Mouse (Mus musculus) skeletal muscle tissue, adult 2 months (tissue): Measurements from ENCODE around the gene Galntl6.
"Not testable (repeated sequence)": the region's sequence is repeated elsewhere in the genome, so short reads cannot be mapped to it uniquely, and the experiment has no call there.

Experiments
- DNase-seq: peaks from one replicate; pipeline ENCODE4 v3.0.0-alpha.2; 2012; ENCODE audit warnings: low read depth, low spot score

The Galntl6 gene

DNA sequence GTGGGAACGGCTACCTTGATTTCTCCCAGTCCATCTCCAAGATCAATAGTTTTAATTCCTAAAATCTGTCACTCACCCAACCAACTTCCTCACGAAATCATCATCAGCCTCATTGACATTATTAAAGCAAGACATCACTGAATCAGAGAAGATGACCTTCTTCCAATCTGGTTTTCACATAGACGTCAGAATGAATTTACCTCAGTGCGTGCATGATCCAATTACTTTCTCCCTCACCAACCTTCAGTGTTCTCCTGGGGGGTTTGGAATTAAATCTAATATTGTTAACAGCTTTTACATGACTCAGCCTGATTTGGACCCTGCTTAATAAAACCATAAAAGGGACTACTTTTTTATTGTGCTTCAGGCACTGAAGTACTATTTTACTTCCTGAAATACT, 307.7 kb downstream of the Galntl6 start:
- no peak for DNase-seq

DNA sequence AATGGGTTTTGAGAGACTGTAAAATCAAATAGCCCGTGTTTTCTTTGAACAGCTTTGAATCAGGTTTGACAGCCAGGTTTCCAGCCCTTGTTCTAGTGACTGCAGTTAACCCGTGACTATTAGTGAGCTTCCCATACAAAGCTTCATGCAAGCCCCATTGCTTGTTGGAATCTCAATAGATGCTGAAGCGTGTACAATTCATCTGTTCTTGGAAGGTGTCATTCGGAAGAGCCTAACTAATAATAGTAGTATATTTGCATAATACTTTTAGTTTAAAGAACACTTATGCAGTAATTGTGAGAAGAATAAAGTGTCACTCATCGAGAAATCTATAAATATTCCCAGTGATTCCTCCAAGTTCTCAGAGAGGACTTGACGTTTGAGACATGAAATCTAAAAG, 314.6 kb downstream of the Galntl6 start:
- no peak for DNase-seq

DNA sequence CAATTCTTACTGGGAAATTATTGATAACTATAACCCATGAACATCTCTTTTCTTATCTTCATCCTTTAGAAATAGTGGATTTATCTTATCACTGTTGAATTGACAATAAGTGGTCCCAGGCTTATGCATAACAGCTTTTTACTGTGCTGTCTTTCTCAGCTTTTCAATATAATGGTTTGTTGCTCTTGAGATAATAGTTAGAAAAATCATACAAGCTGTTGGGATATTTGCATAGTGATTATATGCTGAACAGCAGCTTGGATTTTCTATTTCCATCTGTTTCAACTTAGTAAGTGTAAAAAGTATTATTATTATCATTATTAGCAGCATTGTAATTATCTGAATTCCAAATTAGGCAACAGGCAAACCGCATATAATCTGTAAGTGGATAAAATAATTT, 337.1 kb downstream of the Galntl6 start:
- no peak for DNase-seq

DNA sequence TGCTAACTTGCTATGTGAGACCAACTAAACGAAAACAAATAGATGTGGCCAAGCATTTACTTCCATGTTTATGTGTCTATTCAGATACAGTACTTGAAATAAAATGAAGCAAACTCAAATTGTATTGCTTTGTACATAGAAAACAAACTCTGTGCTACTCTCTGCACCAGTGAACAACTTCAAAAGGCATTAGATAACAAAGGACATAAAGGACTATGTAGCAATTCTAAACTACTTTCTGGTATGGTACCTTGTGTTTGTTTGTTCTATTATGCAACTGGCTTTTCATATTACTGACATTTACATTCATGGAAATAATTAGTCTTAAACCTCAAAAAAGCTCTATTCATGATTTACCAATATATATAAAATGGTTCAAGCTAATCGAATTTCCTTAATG, 344.4 kb downstream of the Galntl6 start:
- no peak for DNase-seq

DNA sequence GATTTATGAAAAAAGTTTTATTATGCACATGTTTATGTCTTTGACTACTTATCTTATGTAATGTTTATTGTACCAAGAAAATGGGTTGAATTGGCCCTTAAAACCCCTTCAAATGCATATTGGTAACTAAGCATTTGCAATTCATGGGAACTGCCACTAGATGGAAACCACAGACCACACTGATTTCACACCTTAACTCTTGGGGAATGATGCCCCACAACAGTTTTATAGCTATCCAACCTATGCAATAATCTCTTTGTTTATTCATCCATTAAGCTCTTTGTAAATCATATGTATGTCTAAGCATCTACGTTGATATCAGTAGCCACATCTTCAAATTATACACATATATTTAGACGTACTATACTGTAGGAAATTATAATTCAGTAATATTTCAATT, 346.3 kb downstream of the Galntl6 start:
- DNase-seq, result no peak

DNA sequence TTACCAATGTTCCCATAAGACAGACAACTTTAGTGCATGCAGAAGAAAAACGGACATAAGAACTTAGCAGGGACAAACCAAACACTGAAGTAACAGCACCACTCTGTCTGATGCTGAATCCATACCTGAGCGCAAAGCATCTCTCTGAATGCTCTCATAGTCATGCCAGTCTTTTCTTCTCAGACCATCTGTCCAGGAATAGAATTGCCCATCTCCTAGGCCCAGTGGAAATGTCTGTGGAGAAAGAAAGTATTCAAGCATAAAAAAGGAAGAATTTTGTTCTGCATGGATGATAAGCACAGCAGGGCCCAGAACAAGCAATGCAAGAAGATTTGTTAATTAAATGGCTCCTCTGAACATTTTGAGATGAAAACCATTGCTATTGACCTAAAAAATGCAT, 376.7 kb downstream of the Galntl6 start:
- no peak for DNase-seq

DNA sequence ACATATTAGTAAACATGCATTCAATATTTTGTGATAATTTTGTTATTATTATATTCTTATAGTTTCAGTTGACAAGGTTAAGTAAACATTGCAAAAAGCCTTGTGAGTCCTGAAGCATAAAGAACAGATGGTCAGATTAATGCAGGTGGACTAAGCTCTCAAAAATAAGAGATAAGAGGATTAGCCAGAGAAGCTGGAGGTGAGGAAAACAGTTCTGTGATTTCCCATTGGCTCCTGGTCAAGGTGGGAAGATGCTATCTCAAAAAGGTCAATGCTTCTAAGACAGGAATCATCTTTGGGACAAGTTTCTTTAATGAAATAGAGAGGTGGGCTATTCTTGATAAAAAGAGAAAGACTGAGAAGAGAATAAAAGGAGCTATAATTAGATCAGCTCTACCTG, 377.8 kb downstream of the Galntl6 start:
- DNase-seq, result no peak

DNA sequence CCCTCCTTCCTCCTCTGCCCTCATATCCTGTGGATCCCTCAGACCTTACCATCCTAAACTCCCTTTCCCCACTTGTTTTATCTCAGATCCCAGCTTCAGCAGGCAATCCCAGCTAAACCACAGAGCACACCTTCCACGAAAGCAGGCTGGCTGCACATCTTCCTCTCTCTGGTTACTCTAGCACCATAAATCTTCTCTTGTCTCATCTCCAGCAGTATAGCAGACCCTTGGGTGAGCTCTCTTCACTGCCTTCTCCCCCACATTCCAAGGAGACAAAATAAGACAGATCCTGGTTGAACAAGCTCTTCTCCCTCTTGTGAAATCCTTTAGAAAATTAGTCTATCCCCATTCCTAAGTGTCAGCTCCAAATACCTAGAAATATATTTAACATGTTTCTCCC, 389.0 kb downstream of the Galntl6 start:
- no peak for DNase-seq

DNA sequence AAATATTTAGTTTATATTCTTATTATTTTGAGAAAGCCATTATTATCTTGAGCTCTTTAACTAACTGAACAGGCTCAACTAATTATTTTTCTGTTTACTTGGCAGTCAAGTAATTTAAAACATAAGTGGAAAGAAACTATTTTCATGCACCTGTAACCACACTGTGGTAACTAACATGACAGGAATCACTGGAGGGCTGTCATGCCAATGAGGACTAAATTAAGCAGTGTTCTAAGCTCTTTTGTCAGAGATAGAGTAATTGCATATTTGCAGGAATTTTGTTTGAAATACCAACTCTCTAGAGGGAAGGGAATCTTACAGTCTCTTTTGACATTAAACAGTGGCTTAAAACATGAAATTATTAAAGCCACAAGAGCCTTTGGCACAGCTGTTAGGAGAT, 390.5 kb downstream of the Galntl6 start:
- no peak for DNase-seq

DNA sequence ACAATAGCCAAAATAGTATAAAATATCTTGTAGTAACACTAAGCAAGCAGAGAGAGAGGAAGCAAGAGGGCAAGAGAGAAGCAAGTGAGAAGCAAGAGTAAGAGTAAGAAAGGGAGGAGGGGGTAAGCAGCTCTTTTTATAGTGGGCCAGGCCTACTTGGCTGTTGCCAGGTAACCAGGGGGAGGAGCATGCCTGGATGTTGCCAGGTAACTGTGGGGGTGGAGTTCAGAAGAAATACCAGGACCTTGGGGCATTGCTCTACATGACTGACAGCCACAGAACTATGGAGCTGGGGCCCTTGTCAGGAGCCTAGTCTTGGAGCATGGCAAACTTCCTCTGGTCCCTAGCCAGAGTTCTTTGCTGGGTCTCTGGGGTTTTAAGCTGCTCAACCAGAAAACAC, 401.9 kb downstream of the Galntl6 start:
- DNase-seq, result no peak

DNA sequence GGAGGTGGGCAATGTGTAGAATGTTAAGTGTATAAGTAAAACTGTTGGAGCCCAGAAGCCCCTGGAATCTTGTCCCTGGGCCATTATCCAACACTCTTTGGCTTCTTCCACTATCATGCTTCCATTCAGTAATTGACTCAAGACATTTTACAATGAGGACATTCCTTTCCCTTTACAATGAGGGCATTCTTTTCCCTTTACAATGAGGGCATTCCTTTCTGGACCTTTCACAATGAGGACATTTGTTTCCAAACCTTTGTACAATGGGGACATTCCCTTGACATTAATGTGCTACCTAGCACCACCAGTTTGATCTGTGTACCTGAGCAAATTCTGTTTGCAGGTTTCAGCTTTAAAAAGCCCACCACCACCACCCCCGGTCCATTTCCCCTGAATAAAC, 403.4 kb downstream of the Galntl6 start:
- DNase-seq, result no peak

DNA sequence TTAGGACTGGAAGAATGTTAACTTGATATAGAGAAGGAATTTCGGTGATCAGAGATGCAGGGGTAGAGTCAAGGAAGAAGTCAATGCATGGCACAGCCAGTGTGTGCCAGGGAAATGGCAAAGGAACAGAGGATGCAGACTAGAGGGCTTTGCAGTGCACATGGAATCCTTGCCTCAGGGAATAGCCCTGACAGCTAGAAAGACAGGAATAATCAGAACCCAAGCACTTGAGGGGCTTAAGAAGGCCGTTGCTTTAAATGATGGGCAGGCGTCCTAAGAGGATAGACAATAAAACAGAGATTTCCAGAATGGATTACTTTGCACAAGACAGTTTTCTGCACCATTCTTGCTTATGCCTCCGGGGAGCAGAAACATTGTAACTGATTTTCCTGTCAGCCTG, 425.3 kb downstream of the Galntl6 start:
- DNase-seq, result no peak

DNA sequence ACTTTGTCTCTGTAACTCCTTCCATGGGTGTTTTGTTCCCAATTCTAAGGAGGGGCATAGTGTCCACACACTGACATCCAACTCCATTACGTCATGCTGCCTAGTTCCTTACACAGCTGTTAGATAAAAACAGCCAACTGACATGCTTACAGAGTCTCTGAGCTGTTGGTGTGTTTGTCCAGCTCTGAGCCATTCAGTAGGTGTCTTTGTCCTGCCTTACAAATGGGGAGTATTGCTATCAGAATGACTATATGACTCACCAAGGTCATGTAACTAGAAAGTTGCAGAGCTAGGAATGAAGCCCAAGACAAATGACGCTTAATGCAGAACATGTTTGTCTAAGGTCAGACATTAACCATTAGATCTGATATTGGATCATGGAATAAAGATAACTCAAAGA, 449.1 kb downstream of the Galntl6 start:
- not testable (repeated sequence) for DNase-seq

DNA sequence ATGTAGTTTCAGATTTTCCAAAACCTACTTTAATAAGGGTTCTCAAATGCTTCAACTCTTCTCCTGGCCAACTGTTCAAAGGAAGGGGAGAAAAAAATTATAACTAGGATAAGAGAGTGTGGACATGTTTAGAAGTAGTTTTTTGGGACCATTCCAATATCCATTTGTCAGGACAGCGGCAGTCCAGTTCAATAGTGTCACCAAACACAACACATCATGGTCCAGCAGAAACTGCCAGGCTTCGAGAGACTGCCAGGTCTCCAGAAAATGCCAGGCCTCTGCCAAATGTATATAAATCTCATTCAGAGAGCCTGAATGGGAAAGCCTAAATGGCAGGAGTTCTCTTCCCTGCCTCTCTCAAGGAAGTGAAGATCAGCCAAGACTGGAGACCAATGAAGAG, 469.7 kb downstream of the Galntl6 start:
- no peak for DNase-seq

DNA sequence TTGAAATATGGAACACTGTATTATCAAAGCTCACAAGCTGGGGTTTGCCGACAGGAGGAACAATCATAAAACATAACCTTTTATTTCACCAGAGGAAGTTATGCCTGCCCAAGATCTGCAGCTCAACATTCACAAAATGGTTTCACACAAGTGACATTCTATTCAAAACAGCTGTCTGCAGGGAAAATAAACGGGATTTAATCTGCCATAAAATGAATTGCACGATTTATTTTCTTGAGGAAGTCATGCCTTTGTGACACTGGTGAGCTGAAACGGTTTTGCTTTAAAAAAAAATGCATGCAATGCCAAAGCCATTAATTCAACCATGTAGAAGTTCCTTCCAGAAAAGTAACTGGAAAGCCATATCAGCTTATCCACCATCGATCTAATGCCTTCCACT, 494.0 kb downstream of the Galntl6 start:
- no peak for DNase-seq

DNA sequence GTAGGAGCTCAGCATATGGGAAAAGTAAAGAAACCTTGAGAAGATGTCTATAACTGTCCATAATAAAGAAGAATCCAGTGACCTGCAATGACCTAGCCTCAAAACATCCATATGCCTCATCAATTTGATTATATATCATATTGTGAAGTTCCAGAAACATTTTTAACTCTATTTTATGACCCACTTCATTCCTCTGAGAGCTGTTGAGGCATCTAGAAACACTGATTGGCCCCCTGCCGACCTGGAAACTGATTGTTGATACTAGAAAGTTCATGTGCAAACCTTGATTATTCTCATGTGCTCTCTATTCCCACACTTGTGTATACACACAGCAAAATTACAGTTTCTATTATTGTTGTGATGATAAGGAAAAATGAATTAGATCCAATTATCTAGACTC, 494.9 kb downstream of the Galntl6 start:
- DNase-seq, result no peak

DNA sequence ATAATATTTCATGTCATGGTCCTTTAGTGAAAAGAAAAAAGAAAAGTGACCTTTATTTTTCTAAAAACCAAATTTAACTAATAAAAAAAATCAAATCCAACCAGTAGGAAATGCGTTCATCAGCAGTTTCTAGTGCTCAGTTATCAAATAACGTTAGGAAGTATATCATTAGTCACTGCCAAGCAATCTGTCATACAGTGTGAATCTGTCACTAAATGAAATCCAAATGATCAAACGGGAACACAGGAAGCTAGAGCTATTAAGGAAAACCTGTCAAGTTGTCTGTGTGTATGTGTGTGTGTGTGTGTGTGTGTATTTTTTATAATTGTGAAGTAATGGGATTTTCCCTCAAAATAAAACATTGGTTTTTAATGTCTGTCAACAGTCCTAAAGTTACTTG, 515.9 kb downstream of the Galntl6 start:
- no peak for DNase-seq

DNA sequence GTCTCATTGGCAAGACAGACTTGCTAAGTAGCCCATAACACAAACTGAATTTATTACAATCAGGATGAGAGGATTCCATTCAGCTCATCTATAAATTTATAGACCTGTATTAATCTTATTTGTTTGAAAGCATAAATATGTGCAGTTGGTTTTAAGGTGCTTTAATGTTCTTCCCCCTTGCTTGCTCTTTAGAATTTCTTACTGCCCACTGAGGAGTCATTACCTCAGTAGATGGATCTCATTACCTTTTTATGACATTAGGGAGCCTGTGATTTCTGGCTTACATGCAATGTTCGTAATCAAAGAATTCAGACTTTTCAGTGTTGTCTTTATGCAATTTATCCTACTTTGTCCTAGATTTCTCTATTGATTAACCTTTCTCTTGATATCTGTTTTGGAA, 516.6 kb downstream of the Galntl6 start:
- DNase-seq, result no peak

DNA sequence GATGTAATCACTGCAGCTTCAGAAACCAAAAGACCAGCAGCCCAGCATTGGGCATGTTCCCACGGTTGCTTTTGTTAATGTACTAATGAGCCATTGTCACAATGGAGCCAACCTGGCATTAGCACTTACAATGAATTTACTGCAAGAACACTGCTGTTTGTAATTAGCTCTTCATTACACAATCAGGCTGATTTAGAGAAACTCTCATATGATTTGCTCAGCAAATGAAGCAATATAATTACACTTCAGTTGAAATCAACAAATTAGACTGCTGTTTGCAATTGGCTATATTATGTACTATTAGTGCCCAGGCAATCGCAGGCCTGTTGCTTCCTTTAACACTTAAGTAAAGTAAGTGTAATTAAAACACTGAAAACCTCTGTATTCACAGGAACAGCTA, 540.1 kb downstream of the Galntl6 start:
- DNase-seq, result no peak

DNA sequence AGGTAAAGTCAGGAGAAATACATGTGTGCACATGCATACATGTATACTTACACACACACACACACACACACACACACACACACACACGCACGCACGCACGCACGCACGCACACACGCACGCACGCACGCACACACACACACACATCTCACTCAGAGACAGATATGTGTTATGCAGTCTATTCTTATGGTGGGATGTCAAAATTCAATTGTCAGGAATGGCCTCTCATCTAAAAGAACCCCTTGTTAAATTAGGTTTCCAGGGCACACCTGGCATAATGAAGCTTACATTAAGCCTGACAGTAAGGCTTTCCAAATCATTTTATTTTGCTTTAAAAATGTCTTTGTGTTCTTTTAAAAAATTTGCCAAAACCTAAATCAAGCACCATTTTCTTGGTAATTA, 540.5 kb downstream of the Galntl6 start:
- no peak for DNase-seq

DNA sequence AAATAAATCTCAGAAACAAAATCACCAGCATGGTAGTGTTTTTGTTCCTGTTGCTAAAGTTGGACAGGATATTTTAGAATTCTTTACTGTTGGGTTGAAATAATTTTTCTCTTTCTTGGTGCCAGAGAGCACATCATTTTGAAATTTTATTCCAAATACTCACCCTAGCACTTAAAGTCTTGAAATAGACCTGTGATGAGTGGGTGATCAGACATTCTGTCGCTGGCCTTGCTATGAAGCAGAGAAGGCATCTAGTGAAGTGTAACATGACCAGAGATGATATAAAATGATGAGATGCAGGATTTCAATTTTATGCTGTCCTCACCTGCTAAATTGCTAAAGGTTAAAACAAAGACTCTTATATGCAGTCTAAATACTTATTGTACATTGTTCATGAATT, 581.3 kb downstream of the Galntl6 start:
- no peak for DNase-seq

DNA sequence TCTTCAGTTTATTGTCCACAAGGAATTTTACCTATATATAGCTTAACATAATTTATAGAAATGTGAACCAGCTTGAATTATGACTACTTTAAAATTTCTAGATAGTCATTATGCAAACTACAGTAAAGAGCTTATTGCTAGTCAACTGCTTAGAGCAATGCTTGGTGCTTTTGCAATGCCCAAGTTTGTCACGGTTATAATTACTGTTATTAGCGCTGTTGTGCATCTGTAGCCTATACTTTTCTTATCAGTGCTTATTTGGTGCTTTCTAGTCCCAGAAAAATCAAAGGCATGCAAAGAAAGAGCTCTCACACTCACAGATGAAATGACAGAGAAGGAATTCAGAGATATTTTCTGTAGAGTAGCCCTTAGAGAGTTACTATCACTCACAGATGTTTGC, 599.0 kb downstream of the Galntl6 start:
- no peak for DNase-seq

DNA sequence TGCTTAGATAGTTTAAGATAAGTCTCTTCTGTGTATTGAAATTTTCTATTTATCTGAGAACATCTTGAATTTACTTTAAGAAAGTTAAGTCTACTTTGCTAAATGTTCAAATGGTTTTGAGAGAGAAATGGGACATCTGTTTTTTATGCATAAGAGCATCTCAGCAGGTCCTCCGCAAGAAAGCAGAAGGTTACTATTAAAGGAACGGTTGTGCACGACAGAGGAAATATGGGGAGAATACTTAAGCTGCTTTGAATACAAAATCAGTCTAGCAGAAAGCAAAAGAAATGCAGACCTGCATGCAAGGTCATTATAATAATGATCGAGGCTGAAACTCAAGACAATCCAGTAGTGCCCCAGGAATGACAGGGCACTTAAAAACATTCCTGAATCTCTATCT, 621.0 kb downstream of the Galntl6 start:
- DNase-seq, result no peak

DNA sequence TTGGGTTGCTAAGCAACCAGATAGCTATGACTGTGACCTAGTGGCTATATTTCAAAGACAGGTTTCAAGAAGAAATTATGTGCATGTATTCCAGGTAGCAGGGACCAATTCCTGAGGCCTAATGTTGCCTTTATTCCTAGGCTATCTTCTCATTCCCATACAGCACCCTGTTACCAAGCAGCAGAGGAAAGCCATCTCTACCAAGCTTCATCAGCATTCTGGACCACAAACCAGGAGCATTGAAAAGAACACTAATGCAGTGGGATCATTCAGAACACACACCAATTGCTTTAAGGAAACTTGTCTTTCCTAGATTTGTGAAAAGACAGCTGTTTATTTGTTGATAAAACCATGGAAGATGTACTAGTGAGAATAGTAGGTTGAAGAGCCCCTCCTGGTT, 622.4 kb downstream of the Galntl6 start:
- DNase-seq, result no peak

DNA sequence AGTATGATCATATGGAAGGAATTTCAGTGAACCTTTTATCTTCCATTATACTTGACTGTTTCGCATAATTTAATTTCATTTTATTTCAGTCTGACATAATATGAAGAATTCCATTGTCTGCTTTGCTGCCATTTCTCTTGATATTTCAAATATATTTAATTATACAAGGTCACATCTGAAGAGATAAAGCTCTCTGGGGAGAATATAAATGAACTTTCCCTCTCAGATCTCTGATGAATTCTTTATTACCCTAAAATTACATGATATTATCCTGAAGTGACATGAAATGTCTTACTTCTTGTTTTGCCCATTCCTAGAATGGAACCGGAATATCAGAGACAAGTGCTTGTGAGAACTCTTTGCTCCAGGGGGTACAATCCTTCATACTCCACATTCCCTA, 647.0 kb downstream of the Galntl6 start:
- DNase-seq, result no peak
